Mouse (Mus musculus): Measurements from ENCODE around the gene Rnaseh2b.

DNA sequence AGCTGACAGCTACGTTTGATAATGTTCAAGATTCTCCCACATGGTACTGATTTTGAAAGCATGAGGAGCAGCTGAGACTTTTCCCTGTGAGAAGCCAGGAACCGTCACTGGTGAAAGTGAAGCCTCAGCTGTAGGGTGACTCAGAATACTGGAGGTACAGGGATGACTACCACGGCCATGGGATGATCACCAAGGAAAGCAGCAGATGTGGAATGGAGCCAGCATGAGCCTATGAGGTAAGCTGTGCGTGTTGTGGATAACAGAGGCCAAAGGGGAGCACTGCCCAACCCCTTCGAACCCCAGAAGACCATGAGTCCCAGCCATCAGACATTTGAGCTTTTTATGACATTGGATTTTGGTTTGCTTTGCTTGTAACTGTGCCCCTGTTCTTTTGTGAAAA, 36.3 kb upstream of the Rnaseh2b start:
- TF ChIP-seq CTCF (IDR thresholded peaks at IDR 0.05; ENCODE audit: borderline replicate concordance, extremely low read depth, insufficient read depth, insufficient read length) = no peak
- TF ChIP-seq POLR2A (IDR thresholded peaks at IDR 0.05; ENCODE audit: borderline replicate concordance, extremely low read depth, insufficient read depth, insufficient read length, poor library complexity, severe bottlenecking) = no peak
